Mouse (Mus musculus): ENCODE results near the gene Lypd3. TPM values are rescaled to one million over a fixed set of nuclear protein-coding genes. Genes with fewer than 3 reads are reported as not detected.
A peak's percentile ranks its signal among the peaks of the same experiment; 100 is the strongest.

The Lypd3 gene
- polyA plus RNA-seq, 1 experiment: not detected

GRCm38 (mm10) chr7:24622967-24623366 is 13.4 kb upstream of the Lypd3 start:
- Histone ChIP-seq H3K27ac (ENCODE audit: insufficient read depth, low read length) (no peak overlapping the region), H3K36me3 (ENCODE audit: control insufficient read depth, insufficient read depth, low read length) (peaks cover 37% of the 10 kb centered on the region), H3K27me3 (ENCODE audit: control insufficient read depth, insufficient read depth, low read length) (no peaks in the 10 kb centered on the region), H3K4me1 (ENCODE audit: control insufficient read depth, insufficient read depth, insufficient read length) (peaks cover 10% of the 10 kb centered on the region; the same call in 1 of the 2 replicates), H3K4me3 (ENCODE audit: extremely low read depth, insufficient read depth, insufficient read length) (no peak overlapping the region)
- WGBS: 92% methylated on average over 6 of the region's 6 CpGs
- no peak for TF ChIP-seq CTCF (IDR thresholded peaks at IDR 0.05; ENCODE audit: extremely low read depth, insufficient read depth, insufficient read length, insufficient replicate concordance)
- TF ChIP-seq POLR2A (IDR thresholded peaks at IDR 0.05; ENCODE audit: low read depth, low read length): no peak
- no peak for DNase-seq (ENCODE audit: low read depth in 1 of 2, low spot score in 2 of 2)

- TF ChIP-seq POLR2A (IDR thresholded peaks at IDR 0.05; ENCODE audit: low read depth, low read length) (no peak), CTCF (IDR thresholded peaks at IDR 0.05; ENCODE audit: extremely low read depth, insufficient read depth, insufficient read length, insufficient replicate concordance) (no peak)
- H3K36me3 ChIP-seq (ENCODE audit: control insufficient read depth, insufficient read depth, low read length): peaks cover 14% of the 10 kb centered on the region
- H3K27ac ChIP-seq (ENCODE audit: insufficient read depth, low read length): no peak overlapping the region
- H3K27me3 ChIP-seq (ENCODE audit: control insufficient read depth, insufficient read depth, low read length): no peaks in the 10 kb centered on the region
- peak; percentile 49 to 85 for DNase-seq (ENCODE audit: low read depth in 1 of 2, low spot score in 2 of 2)
- H3K4me3 ChIP-seq (ENCODE audit: extremely low read depth, insufficient read depth, insufficient read length): peak overlapping the region; percentile 42
- peaks cover 4% of the 10 kb centered on the region for H3K4me1 ChIP-seq (ENCODE audit: control insufficient read depth, insufficient read depth, insufficient read length)
- 10% methylated on average over 33 of the region's 33 CpGs for WGBS
Measured at GRCm38 (mm10) chr7:24628685-24629610, 7.4 kb upstream of the Lypd3 start.

GRCm38 (mm10) chr7:24629672-24630071 is 6.7 kb upstream of the Lypd3 start:
- H3K27me3 ChIP-seq (ENCODE audit: control insufficient read depth, insufficient read depth, low read length): no peaks in the 10 kb centered on the region
- no peak for DNase-seq (ENCODE audit: low read depth in 1 of 2, low spot score in 2 of 2)
- TF ChIP-seq POLR2A (IDR thresholded peaks at IDR 0.05; ENCODE audit: low read depth, low read length) (no peak), CTCF (IDR thresholded peaks at IDR 0.05; ENCODE audit: extremely low read depth, insufficient read depth, insufficient read length, insufficient replicate concordance) (no peak)
- 74% methylated on average over 4 of the region's 4 CpGs for WGBS
- peaks cover 4% of the 10 kb centered on the region for H3K4me1 ChIP-seq (ENCODE audit: control insufficient read depth, insufficient read depth, insufficient read length)
- no peak overlapping the region for H3K27ac ChIP-seq (ENCODE audit: insufficient read depth, low read length)
- H3K36me3 ChIP-seq (ENCODE audit: control insufficient read depth, insufficient read depth, low read length): peaks cover 6% of the 10 kb centered on the region
- H3K4me3 ChIP-seq (ENCODE audit: extremely low read depth, insufficient read depth, insufficient read length): no peak overlapping the region

GRCm38 (mm10) chr7:24630116-24630880 is 6.1 kb upstream of the Lypd3 start:
- Histone ChIP-seq H3K36me3 (ENCODE audit: control insufficient read depth, insufficient read depth, low read length) (peaks cover 5% of the 10 kb centered on the region), H3K4me3 (ENCODE audit: extremely low read depth, insufficient read depth, insufficient read length) (no peak overlapping the region), H3K27ac (ENCODE audit: insufficient read depth, low read length) (no peak overlapping the region), H3K27me3 (ENCODE audit: control insufficient read depth, insufficient read depth, low read length) (no peaks in the 10 kb centered on the region), H3K4me1 (ENCODE audit: control insufficient read depth, insufficient read depth, insufficient read length) (peaks cover 4% of the 10 kb centered on the region)
- DNase-seq (ENCODE audit: low read depth in 1 of 2, low spot score in 2 of 2): no peak
- WGBS: 92% methylated on average over 10 of the region's 10 CpGs
- TF ChIP-seq POLR2A (IDR thresholded peaks at IDR 0.05; ENCODE audit: low read depth, low read length) (no peak), CTCF (IDR thresholded peaks at IDR 0.05; ENCODE audit: extremely low read depth, insufficient read depth, insufficient read length, insufficient replicate concordance) (no peak)

GRCm38 (mm10) chr7:24637046-24637445 is 696 bp downstream of the Lypd3 start:
- TF ChIP-seq CTCF (IDR thresholded peaks at IDR 0.05; ENCODE audit: extremely low read depth, insufficient read depth, insufficient read length, insufficient replicate concordance): no peak
- 33% methylated on average over 18 of the region's 18 CpGs for WGBS
- DNase-seq (ENCODE audit: low read depth in 1 of 2, low spot score in 2 of 2): no peak
- Histone ChIP-seq H3K27me3 (ENCODE audit: control insufficient read depth, insufficient read depth, low read length) (peaks cover 1% of the 10 kb centered on the region; the same call in 1 of the 2 replicates), H3K36me3 (ENCODE audit: control insufficient read depth, insufficient read depth, low read length) (no peaks in the 10 kb centered on the region), H3K4me1 (ENCODE audit: control insufficient read depth, insufficient read depth, insufficient read length) (no peaks in the 10 kb centered on the region), H3K4me3 (ENCODE audit: extremely low read depth, insufficient read depth, insufficient read length) (no peak overlapping the region), H3K27ac (ENCODE audit: insufficient read depth, low read length) (no peak overlapping the region)

GRCm38 (mm10) chr7:24638026-24638856 is 1.9 kb downstream of the Lypd3 start:
- no peak for DNase-seq (ENCODE audit: low read depth in 1 of 2, low spot score in 2 of 2)
- no peaks in the 10 kb centered on the region for H3K36me3 ChIP-seq (ENCODE audit: control insufficient read depth, insufficient read depth, low read length)
- peaks cover 1% of the 10 kb centered on the region; the same call in 1 of the 2 replicates for H3K27me3 ChIP-seq (ENCODE audit: control insufficient read depth, insufficient read depth, low read length)
- 4% methylated on average over 35 of the region's 35 CpGs for WGBS
- no peak for TF ChIP-seq POLR2A (IDR thresholded peaks at IDR 0.05; ENCODE audit: low read depth, low read length)
- TF ChIP-seq CTCF (IDR thresholded peaks at IDR 0.05; ENCODE audit: extremely low read depth, insufficient read depth, insufficient read length, insufficient replicate concordance): no peak
- no peaks in the 10 kb centered on the region for H3K4me1 ChIP-seq (ENCODE audit: control insufficient read depth, insufficient read depth, insufficient read length)
- peak overlapping the region; percentile 51 for H3K4me3 ChIP-seq (ENCODE audit: extremely low read depth, insufficient read depth, insufficient read length)
- H3K27ac ChIP-seq (ENCODE audit: insufficient read depth, low read length): no peak overlapping the region

Measured in spleen, adult 2 months (tissue).